Mouse (Mus musculus): Measurements from ENCODE around the gene Crybb3.

GRCm38 (mm10) chr5:113111336-113111735 is 30.0 kb upstream of the Crybb3 start:
- no peak for TF ChIP-seq CTCF (IDR thresholded peaks at IDR 0.05; ENCODE audit: low read depth)
- TF ChIP-seq EP300 (IDR thresholded peaks at IDR 0.05; ENCODE audit: low read depth) = no peak

Measured in liver, postnatal 0 days (tissue).